Mouse (Mus musculus) stomach, postnatal 0 days (tissue): ENCODE measurements around the gene Npm1. TPM values are rescaled to one million over a fixed set of nuclear protein-coding genes. Genes with fewer than 3 reads are reported as not detected.

ENCODE experiments used
- ATAC-seq: fragments of 200-750 bp; cut with Nextera tagmentation; 2 replicates; pipeline ENCODE4 v1.8.0; 2017; ENCODE audit not compliant: low FRiP score, low TSS enrichment
- DNase-seq: peaks from one replicate; pipeline ENCODE4 v3.0.0-alpha.2; 2016; ENCODE audit warnings: low spot score
- H3K27ac ChIP-seq: fragments of 300-500 bp; sonication (generic); replicated peaks from 2 replicates; pipeline ENCODE4 v1.5.1; 2014; ENCODE audit warnings: mild to moderate bottlenecking, control low read depth
- H3K27me3 ChIP-seq: fragments of 300-500 bp; sonication (generic); 2 replicates; pipeline ENCODE4 v1.6.1; 2014; ENCODE audit warnings: low read length; ENCODE audit not compliant: control insufficient read depth, insufficient read depth
- H3K36me3 ChIP-seq: fragments of 300-500 bp; sonication (generic); 2 replicates; pipeline ENCODE4 v1.6.1; 2014; ENCODE audit warnings: low read length, mixed read lengths; ENCODE audit not compliant: control insufficient read depth, insufficient read depth
- H3K4me1 ChIP-seq: fragments of 300-500 bp; sonication (generic); replicated peaks from 2 replicates; pipeline ENCODE4 v1.6.1; 2014; ENCODE audit warnings: antibody characterized with exemption; ENCODE audit not compliant: control insufficient read depth, insufficient read depth
- H3K4me2 ChIP-seq: fragments of 300-500 bp; sonication (generic); replicated peaks from 2 replicates; pipeline ENCODE4 v1.6.1; 2014; ENCODE audit warnings: low read depth, mild to moderate bottlenecking, control low read depth, moderate library complexity
- H3K4me3 ChIP-seq: fragments of 300-500 bp; sonication (generic); 2 replicates; pipeline ENCODE4 v1.5.1; 2014; ENCODE audit warnings: low read depth, low read length, control low read depth
- H3K9ac ChIP-seq: fragments of 300-500 bp; sonication (generic); 2 replicates; pipeline ENCODE4 v1.6.1; 2014; ENCODE audit warnings: mild to moderate bottlenecking, low read length, control low read depth, mixed read lengths
- H3K9me3 ChIP-seq: fragments of 300-500 bp; sonication (generic); 2 replicates; pipeline ENCODE4 v1.6.1; 2016; ENCODE audit warnings: low read length; ENCODE audit not compliant: control insufficient read depth
- CTCF ChIP-seq: IDR thresholded peaks from 2 replicates; pipeline ENCODE4 v1.5.1; 2016; ENCODE audit warnings: antibody characterized with exemption, low read depth, mild to moderate bottlenecking, moderate library complexity
- EP300 ChIP-seq: optimal IDR thresholded peaks from 2 replicates; pipeline ENCODE3; 2016; ENCODE audit warnings: antibody characterized with exemption
- WGBS: fragments of 180-500 bp; shearing (Covaris S2); extraction: QIAGEN DNeasy Blood & Tissue Kit; methylation state at CpG from one replicate; pipeline ENCODE4 v1.1.7; 2014; 5-methylcytosine and 5-hydroxymethylcytosine counted together
- polyA plus RNA-seq: library from polyadenylated mRNA; unstranded; fragments of >200 nt; fragmentation: Nextera tagmentation; extraction: Ambion mirVana; gene quantifications from 2 replicates; pipeline ENCODE4 v1.2.1, GENCODE M21; 2015

Gene Npm1
- 343 and 356 TPM in 2 replicates for polyA plus RNA-seq

DNA sequence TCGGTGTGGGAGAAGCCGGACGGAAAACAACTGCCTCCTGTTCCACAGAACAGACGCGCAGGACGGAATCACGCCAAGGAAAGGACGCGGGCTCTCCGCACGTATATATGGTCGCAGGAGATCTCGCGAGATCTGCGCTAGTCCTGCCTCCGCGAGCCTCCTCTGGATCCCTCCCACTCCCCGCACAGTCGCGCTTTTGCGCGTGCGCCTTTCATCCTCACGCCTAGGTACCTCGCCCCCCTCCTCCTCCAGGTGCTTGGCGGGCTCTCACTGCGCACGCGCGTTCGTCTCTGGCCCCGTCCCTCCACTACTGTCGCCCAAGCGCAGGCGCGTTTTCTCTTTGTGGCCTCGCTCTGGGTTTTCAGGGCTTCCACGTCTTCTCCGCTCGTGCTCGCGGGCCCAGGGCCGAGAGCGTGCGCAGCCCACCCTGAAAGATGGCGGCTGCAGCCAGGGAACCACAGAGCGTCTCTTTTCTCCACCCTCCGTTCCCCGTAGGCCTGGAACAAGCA lies at the start of gene Npm1:
Gene Npm1, minus strand, starts transcription at position 209 of the 509 bp plus-strand sequence.
- Histone ChIP-seq H3K9ac (peak within 1 kb of the TSS; percentile 96), H3K36me3 (no peaks in the 10 kb centered on the region; the same call in 1 of the 2 replicates), H3K4me3 (peak within 1 kb of the TSS; percentile 84), H3K4me1 (no peaks in the 10 kb centered on the region), H3K27ac (peak within 1 kb of the TSS; percentile 95), H3K4me2 (peak within 1 kb of the TSS; percentile 84), H3K27me3 (no peaks in the 10 kb centered on the region), H3K9me3 (no peaks in the 10 kb centered on the region)
- 3% methylated on average over 49 of the region's 49 CpGs for WGBS
- ATAC-seq, result peak; percentile 98
- peak; percentile 92 for TF ChIP-seq EP300
- no peak for TF ChIP-seq CTCF
- peak; percentile 99 for DNase-seq

DNA sequence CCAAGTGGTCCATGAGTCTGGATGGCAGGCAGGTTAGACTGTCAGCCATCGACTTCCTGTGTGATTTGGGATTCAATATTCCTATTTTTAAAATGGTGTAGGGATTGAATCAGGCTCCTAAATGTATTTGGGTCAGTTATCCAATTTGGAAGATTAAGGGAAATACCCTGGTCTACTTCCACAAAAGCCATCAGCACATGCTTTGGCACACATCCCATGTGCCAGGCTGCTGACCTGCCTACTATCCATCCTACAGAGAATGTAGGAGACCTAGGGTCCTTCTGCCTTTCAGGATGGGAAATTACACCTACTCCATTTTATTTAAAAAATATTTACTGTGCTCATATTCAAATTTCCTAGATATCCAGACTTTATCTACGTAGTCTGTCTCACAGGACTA lies 44.4 kb upstream of the Npm1 start:
- DNase-seq (no peak), ATAC-seq (no peak)
- Histone ChIP-seq H3K36me3 (no peaks in the 10 kb centered on the region), H3K9me3 (no peaks in the 10 kb centered on the region), H3K4me1 (no peaks in the 10 kb centered on the region; the same call in 1 of the 2 replicates), H3K4me2 (no peak overlapping the region), H3K27me3 (peaks cover 24% of the 10 kb centered on the region), H3K27ac (no peak overlapping the region), H3K4me3 (no peak overlapping the region), H3K9ac (no peak overlapping the region)
- TF ChIP-seq CTCF (no peak), EP300 (no peak)
- WGBS, result 75% methylated on average over 2 of the region's 2 CpGs

DNA sequence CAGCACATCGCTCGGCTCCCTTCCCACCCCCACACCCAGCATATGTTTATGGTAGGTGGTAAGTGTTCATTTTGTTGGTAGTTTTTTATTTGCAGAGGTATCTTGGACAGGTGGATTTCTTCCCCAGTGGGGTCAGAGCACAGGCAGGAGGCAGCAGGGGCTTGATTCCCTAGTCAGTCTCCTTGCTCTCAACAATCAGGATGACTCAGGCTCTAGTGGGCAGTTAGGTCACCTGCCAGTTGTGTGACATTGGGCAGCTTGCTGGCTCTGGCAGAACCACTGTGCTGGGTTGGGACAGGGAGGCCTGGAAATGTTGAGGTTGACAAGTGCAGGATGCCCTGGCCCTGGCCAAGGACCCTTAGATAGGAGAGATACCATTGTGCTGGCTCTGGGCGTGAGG lies 42.0 kb upstream of the Npm1 start:
- Histone ChIP-seq H3K4me3 (no peak overlapping the region), H3K9ac (no peak overlapping the region), H3K4me2 (no peak overlapping the region), H3K9me3 (no peaks in the 10 kb centered on the region), H3K4me1 (peaks cover 2% of the 10 kb centered on the region; the same call in 1 of the 2 replicates), H3K36me3 (no peaks in the 10 kb centered on the region), H3K27ac (no peak overlapping the region), H3K27me3 (peaks cover 33% of the 10 kb centered on the region)
- TF ChIP-seq CTCF (no peak), EP300 (no peak)
- 17% methylated on average over 3 of the region's 3 CpGs for WGBS
- DNase-seq, result no peak
- ATAC-seq, result no peak

DNA sequence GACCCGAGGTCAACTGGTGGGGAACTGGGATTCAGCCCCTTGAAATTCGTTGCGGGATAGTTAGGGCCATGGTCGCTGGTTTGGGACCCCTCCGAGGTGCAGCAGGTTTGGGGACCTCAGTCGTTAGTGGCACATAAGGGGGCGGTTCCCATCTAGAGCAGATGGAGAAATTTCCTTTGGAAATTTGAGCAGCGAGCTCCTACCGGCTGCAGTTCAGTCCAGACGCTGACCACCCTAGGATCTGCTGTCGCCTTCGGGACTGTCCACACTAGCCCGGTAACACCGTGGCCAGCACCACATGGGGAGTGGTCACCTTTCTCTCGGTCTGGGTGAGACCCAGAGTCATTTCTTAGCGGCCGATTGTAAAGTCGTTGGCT lies 41.3 kb upstream of the Npm1 start:
- H3K36me3 ChIP-seq, result no peaks in the 10 kb centered on the region
- no peak for ATAC-seq
- DNase-seq, result no peak
- H3K4me3 ChIP-seq, result 0 out of 2 replicates have a peak overlapping the region, but pooled peaks have one; percentile 20
- no peak overlapping the region for H3K4me2 ChIP-seq
- TF ChIP-seq EP300, result no peak
- TF ChIP-seq CTCF, result no peak
- H3K27me3 ChIP-seq, result peaks cover 34% of the 10 kb centered on the region
- H3K9ac ChIP-seq, result no peak overlapping the region
- no peak overlapping the region for H3K27ac ChIP-seq
- no peaks in the 10 kb centered on the region for H3K9me3 ChIP-seq
- 1% methylated on average over 18 of the region's 18 CpGs for WGBS
- peaks cover 2% of the 10 kb centered on the region; the same call in 1 of the 2 replicates for H3K4me1 ChIP-seq

DNA sequence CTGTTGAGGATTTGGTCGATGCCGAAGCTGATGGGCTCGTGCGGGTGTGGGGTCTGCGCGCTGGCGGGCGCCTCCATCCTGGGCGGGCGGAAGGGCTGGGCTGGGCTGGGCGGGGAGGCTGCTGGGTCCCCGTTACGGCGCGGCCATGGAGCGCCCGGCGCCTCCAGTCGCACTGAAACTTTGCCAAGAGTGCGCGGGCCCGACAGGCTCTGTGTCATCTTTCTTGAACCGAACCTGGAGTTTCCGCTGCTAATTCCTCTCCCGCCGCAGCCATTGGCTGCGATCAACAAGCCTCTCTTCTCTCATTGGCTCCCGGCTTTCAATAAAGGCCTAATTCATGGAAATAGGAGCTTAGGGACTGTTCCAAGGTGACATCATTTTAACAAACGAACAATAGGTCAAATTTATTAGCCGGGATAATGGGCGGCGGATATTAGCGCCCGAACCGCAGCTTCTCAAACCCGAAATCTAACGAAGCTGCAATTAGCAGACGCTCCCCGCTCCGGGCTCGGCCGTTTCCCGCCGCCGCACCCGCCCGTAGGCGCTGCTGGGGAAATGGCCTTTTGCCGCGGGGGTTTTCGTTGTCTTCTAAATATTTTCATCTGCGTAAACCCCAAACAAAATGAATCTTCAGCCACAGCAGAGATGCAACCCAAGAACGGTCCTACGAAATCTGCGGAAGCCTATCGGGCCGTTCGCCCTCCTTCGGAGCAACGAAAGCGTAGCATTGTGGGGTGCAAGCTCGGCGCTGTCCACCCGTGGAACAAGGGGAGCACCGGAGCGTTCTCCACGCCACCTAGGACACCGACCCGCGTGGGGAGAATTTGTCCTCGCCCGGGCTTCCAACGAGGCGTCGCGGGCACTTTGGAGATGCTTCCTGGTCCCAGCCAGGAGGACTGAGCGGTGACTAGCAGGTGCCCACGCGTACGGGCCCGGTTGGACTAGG lies 40.6 kb upstream of the Npm1 start, which contains the start of gene Tlx3:
Gene Tlx3, minus strand, starts transcription at position 207 of the 946 bp plus-strand sequence.
- under 1% methylated on average over 75 of the region's 81 CpGs for WGBS
- no peak for TF ChIP-seq EP300
- TF ChIP-seq CTCF, result no peak

DNA sequence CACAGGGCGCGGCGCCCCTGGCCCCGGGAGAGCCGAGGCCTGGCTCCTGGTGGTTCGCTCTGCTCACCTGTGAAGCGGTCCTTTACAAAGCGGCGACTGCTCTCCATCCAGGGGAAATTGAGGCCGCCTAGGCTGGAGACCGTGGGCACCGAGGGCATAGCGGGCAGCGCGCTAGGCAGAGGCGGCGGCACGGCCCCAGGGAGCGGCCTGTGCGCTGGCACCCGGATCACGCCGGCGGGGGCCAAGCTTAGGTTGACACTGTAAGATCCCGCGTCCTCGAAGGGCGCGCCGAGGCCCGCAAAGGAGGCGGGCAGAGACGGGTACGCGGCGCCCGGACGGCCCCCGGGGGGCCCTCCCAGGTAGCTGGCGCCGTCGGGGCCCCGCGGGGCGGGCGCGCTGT lies 40.0 kb upstream of the Npm1 start:
- H3K27ac ChIP-seq, result no peak overlapping the region
- TF ChIP-seq CTCF (no peak), EP300 (no peak)
- H3K36me3 ChIP-seq, result no peaks in the 10 kb centered on the region
- H3K4me1 ChIP-seq, result peaks cover 2% of the 10 kb centered on the region; the same call in 1 of the 2 replicates
- peaks cover 47% of the 10 kb centered on the region for H3K27me3 ChIP-seq
- H3K4me2 ChIP-seq, result peak overlapping the region; percentile 23
- ATAC-seq (no peak), DNase-seq (no peak)
- peak overlapping the region; percentile 20 for H3K4me3 ChIP-seq
- H3K9me3 ChIP-seq, result peaks cover 5% of the 10 kb centered on the region
- 1% methylated on average over 32 of the region's 47 CpGs for WGBS
- no peak overlapping the region for H3K9ac ChIP-seq

More for the DNA sequence above, 40.6 kb upstream of the Npm1 start, which contains the start of gene Tlx3:
- Histone ChIP-seq H3K4me2 (peak within 1 kb of the TSS; percentile 23), H3K27me3 (peaks cover 41% of the 10 kb centered on the region), H3K9me3 (peaks cover 5% of the 10 kb centered on the region), H3K4me1 (peaks cover 2% of the 10 kb centered on the region; the same call in 1 of the 2 replicates), H3K36me3 (no peaks in the 10 kb centered on the region), H3K4me3 (peak within 1 kb of the TSS; percentile 20), H3K27ac (no peak within 1 kb of the TSS), H3K9ac (no peak within 1 kb of the TSS)
- DNase-seq (peak; percentile 33), ATAC-seq (no peak)
